Comparison of ENCODE assay signal across 8 mouse cellular contexts in genomic region chr4:145295589-145296300, GRCm38 (mm10). TPM values are rescaled to one million over a fixed set of nuclear protein-coding genes. Genes with fewer than 3 reads are reported as not detected.
DNase-seq lines count a peak whose midpoint lies in the region; TF ChIP-seq lines count a peak whose summit lies in the region.

No protein-coding gene starts in this region.

- H3K4me3 ChIP-seq in bone marrow macrophage, adult 2 months (ENCODE audit: insufficient read depth, low read length) = no peak overlapping the region

- TF ChIP-seq POLR2A in bone marrow macrophage, adult 2 months (IDR thresholded peaks at IDR 0.05; ENCODE audit: borderline replicate concordance, low read depth, low read length) = no peak

- TF ChIP-seq CTCF in bone marrow macrophage, adult 2 months (IDR thresholded peaks at IDR 0.05; ENCODE audit: low read depth, low read length) = peak; percentile 75

- peaks cover 12% of the 10 kb centered on the region for H3K4me1 ChIP-seq in bone marrow macrophage, adult 2 months (ENCODE audit: control insufficient read depth, insufficient read depth, low read length)

- no peak overlapping the region for H3K27ac ChIP-seq in bone marrow macrophage, adult 2 months (ENCODE audit: insufficient read depth, low read depth, low read length)

- DNase-seq in 3T3-L1 (ENCODE audit: low read depth, low spot score) = peak; percentile 83
- DNase-seq in CD4-positive helper T cell, adult 2 months (ENCODE audit: low read depth, low spot score) = peak; percentile 69
- DNase-seq in gastrocnemius, adult 18-20 months (ENCODE audit: low spot score) = peak; percentile 54
- DNase-seq in kidney, postnatal 25 days = peak; percentile 59 to 75
- DNase-seq in lung, adult 18-20 months = peak; percentile 45 to 53
- DNase-seq in retina, postnatal 1 day = peak; percentile 44
- peak; percentile 37 to 69 for DNase-seq in urinary bladder, postnatal 4 days (ENCODE audit: low spot score in 2 of 2)

RNA-seq across cellular contexts. Expression of gene Tnfrsf8, which starts 19.2 kb away (rescaled TPM):
- 0.39 and 1.1 TPM in 2 replicates for polyA plus RNA-seq in bone marrow macrophage, adult 2 months (2012; ENCODE audit: insufficient read depth, insufficient read length, missing spikeins)
- not detected for total RNA-seq in gastrocnemius, adult 18-20 months (2021)

RNA-seq across cellular contexts. Expression of gene Tnfrsf1b, which starts 49.1 kb away (rescaled TPM):
- 181 and 222 TPM in 2 replicates for polyA plus RNA-seq in bone marrow macrophage, adult 2 months (2012; ENCODE audit: insufficient read depth, insufficient read length, missing spikeins)
- 1 to 10 TPM; 1.5 to 2.9 TPM for total RNA-seq in gastrocnemius, adult 18-20 months (2021)
